In genomic region chrX:166584947-166585824, GRCm38 (mm10) we compare ENCODE assay signal across 8 mouse cellular contexts. TPM values are rescaled to one million over a fixed set of nuclear protein-coding genes. Genes with fewer than 3 reads are reported as not detected.
DNase-seq lines count a peak whose midpoint lies in the region; ATAC-seq and TF ChIP-seq lines count a peak whose summit lies in the region.

Egfl6 (minus strand) TSS chrX:166585720.

- H3K27me3 ChIP-seq in embryonic facial prominence, embryonic 10.5 days (replicated peaks; ENCODE audit: low read depth, poor library complexity, severe bottlenecking) = peaks cover 97% of the 10 kb centered on the region
- H3K27me3 ChIP-seq in hindbrain, embryonic 16.5 days (replicated peaks; ENCODE audit: control insufficient read depth, insufficient read depth, low read length) = peaks cover 5% of the 10 kb centered on the region
- H3K27me3 ChIP-seq in liver, embryonic 14.5 days (ENCODE audit: control insufficient read depth, insufficient read depth, low read length) = peaks cover 4% of the 10 kb centered on the region
- H3K27me3 ChIP-seq in neural tube, embryonic 13.5 days = peaks cover 63% of the 10 kb centered on the region

- peak within 1 kb of the TSS; percentile 83 for H3K4me2 ChIP-seq in hindbrain, embryonic 16.5 days (ENCODE audit: low read length)
- H3K4me2 ChIP-seq in liver, embryonic 14.5 days (ENCODE audit: low read depth) = peak within 1 kb of the TSS; percentile 28
- peak within 1 kb of the TSS; percentile 70 for H3K4me2 ChIP-seq in neural tube, embryonic 13.5 days

- 18% methylated on average over 36 of the region's 39 CpGs for WGBS in embryonic facial prominence, embryonic 10.5 days
- 18% methylated on average over 33 of the region's 39 CpGs for WGBS in hindbrain, embryonic 16.5 days
- 9% methylated on average over 39 of the region's 39 CpGs for WGBS in liver, embryonic 14.5 days (ENCODE audit: insufficient replicate concordance)
- WGBS in neural tube, embryonic 13.5 days = 14% methylated on average over 39 of the region's 39 CpGs

- peak within 1 kb of the TSS; percentile 57 for H3K4me3 ChIP-seq in embryonic facial prominence, embryonic 10.5 days
- peak within 1 kb of the TSS; percentile 46 for H3K4me3 ChIP-seq in hindbrain, embryonic 16.5 days (ENCODE audit: low read length)
- peak within 1 kb of the TSS in 1 of 2 experiments; percentile 3; a peak in 1 of 4 replicates for H3K4me3 ChIP-seq in liver, embryonic 14.5 days (ENCODE audit: insufficient read depth in 1 of 2, low read depth in 2 of 2, low read length in 2 of 2)
- H3K4me3 ChIP-seq in neural tube, embryonic 13.5 days = peak within 1 kb of the TSS; percentile 40

- peak within 1 kb of the TSS; percentile 60 for H3K9ac ChIP-seq in hindbrain, embryonic 16.5 days (ENCODE audit: low read depth, low read length)
- no peak within 1 kb of the TSS for H3K9ac ChIP-seq in liver, embryonic 14.5 days (replicated peaks)
- peak within 1 kb of the TSS; percentile 67 for H3K9ac ChIP-seq in neural tube, embryonic 13.5 days

- DNase-seq in urinary bladder, adult 2 months (ENCODE audit: low spot score) = peak; percentile 22
- DNase-seq in urinary bladder, postnatal 25 days (ENCODE audit: low spot score) = no peak
- DNase-seq in embryonic facial prominence, embryonic 10.5 days (ENCODE audit: low spot score) = peak; percentile 39
- DNase-seq in liver, embryonic 14.5 days (ENCODE audit: low read depth in 3 of 3, low spot score in 3 of 3) = no peak
- peak; percentile 7 to 22 for DNase-seq in thymus, adult 18-20 months
- DNase-seq in cerebellum, adult 9-10 months = no peak

- H3K4me1 ChIP-seq in embryonic facial prominence, embryonic 10.5 days = peaks cover 9% of the 10 kb centered on the region; the same call in 1 of the 2 replicates
- H3K4me1 ChIP-seq in hindbrain, embryonic 16.5 days (ENCODE audit: control insufficient read depth, insufficient read depth, low read depth, low read length) = no peaks in the 10 kb centered on the region
- H3K4me1 ChIP-seq in liver, embryonic 14.5 days (replicated peaks; ENCODE audit: control insufficient read depth in 2 of 2, insufficient read depth in 2 of 2, low read length in 1 of 2) = no peaks in the 10 kb centered on the region
- no peaks in the 10 kb centered on the region for H3K4me1 ChIP-seq in neural tube, embryonic 13.5 days (replicated peaks)

- no peaks in the 10 kb centered on the region for H3K36me3 ChIP-seq in embryonic facial prominence, embryonic 10.5 days (replicated peaks)
- no peaks in the 10 kb centered on the region for H3K36me3 ChIP-seq in hindbrain, embryonic 16.5 days (ENCODE audit: control insufficient read depth, insufficient read depth, low read length)
- no peaks in the 10 kb centered on the region for H3K36me3 ChIP-seq in liver, embryonic 14.5 days (replicated peaks; ENCODE audit: control insufficient read depth, insufficient read depth, low read depth)
- no peaks in the 10 kb centered on the region for H3K36me3 ChIP-seq in neural tube, embryonic 13.5 days

- H3K27ac ChIP-seq in embryonic facial prominence, embryonic 10.5 days (replicated peaks) = peak within 1 kb of the TSS; percentile 35; the same call in 1 of the 2 replicates
- no peak within 1 kb of the TSS for H3K27ac ChIP-seq in hindbrain, embryonic 16.5 days (ENCODE audit: low read depth, low read length)
- H3K27ac ChIP-seq in liver, embryonic 14.5 days = no peak within 1 kb of the TSS
- H3K27ac ChIP-seq in neural tube, embryonic 13.5 days (replicated peaks) = no peak within 1 kb of the TSS

- ATAC-seq in hindbrain, embryonic 16.5 days = peak; percentile 76
- ATAC-seq in liver, embryonic 14.5 days (ENCODE audit: insufficient read depth) = no peak
- ATAC-seq in neural tube, embryonic 13.5 days (ENCODE audit: low read depth) = peak; percentile 77

- TF ChIP-seq CTCF in liver, embryonic 14.5 days (IDR thresholded peaks at IDR 0.05; ENCODE audit: low read depth) = no peak

- H3K9me3 ChIP-seq in embryonic facial prominence, embryonic 10.5 days = no peaks in the 10 kb centered on the region
- H3K9me3 ChIP-seq in hindbrain, embryonic 16.5 days (ENCODE audit: control insufficient read depth, low read length) = no peaks in the 10 kb centered on the region
- no peaks in the 10 kb centered on the region for H3K9me3 ChIP-seq in liver, embryonic 14.5 days (ENCODE audit: control insufficient read depth, low read length)
- H3K9me3 ChIP-seq in neural tube, embryonic 13.5 days = no peaks in the 10 kb centered on the region

- TF ChIP-seq EP300 in liver, embryonic 14.5 days (IDR thresholded peaks at IDR 0.05; ENCODE audit: low read depth) = no peak

RNA-seq across cellular contexts. Expression of gene Egfl6, which starts in this region (rescaled TPM):
- polyA plus RNA-seq in urinary bladder, adult 2 months (2012; rRNA removed) = 2.8 and 3.2 TPM in 2 replicates
- polyA plus RNA-seq in embryonic facial prominence, embryonic 10.5 days (2016; fragmentation: Nextera tagmentation; extraction: Ambion mirVana) = 2.9 and 3.6 TPM in 2 replicates
- polyA plus RNA-seq in hindbrain, embryonic 16.5 days (2015; fragmentation: Nextera tagmentation; extraction: Ambion mirVana) = 4.8 and 5.3 TPM in 2 replicates
- 0.27 and 0.35 TPM in 2 replicates for polyA plus RNA-seq in liver, embryonic 14.5 days (2012; rRNA removed)
- polyA plus RNA-seq in liver, embryonic 14.5 days (2014; fragmentation: Nextera tagmentation; extraction: Ambion mirVana) = 0.15 and 0.28 TPM in 2 replicates
- 7.5 and 14.6 TPM in 2 replicates for polyA plus RNA-seq in neural tube, embryonic 13.5 days (2015; fragmentation: Nextera tagmentation; extraction: Ambion mirVana)

Comparison
In these comparisons a context has a peak if more than half of its experiments do, and no peak if none do; other contexts are left out.
1. DNase-seq: peak in urinary bladder, adult 2 months (single experiment), embryonic facial prominence, embryonic 10.5 days (single experiment) and thymus, adult 18-20 months (2 of 2); none in urinary bladder, postnatal 25 days (single experiment), liver, embryonic 14.5 days (0 of 3) and cerebellum, adult 9-10 months (single experiment).
2. H3K4me2 ChIP-seq: peak in every context shown above with its lines; median percentile 83 in hindbrain, embryonic 16.5 days; 70 in neural tube, embryonic 13.5 days; 28 in liver, embryonic 14.5 days.